Mouse (Mus musculus) liver, postnatal 0 days (tissue): Measurements from ENCODE around the gene Mis12.
A peak's percentile ranks its signal among the peaks of the same experiment; 100 is the strongest.

Experiments
- CTCF ChIP-seq: sonication (generic); IDR thresholded peaks from 2 replicates; pipeline ENCODE4 v1.5.1; 2016; ENCODE audit warnings: antibody characterized with exemption, low read depth
- EP300 ChIP-seq: IDR thresholded peaks from 2 replicates; pipeline ENCODE4 v1.6.1; 2016; ENCODE audit warnings: antibody characterized with exemption, low read depth, mild to moderate bottlenecking

- TF ChIP-seq EP300, result no peak
- peak; percentile 99 for TF ChIP-seq CTCF
Measured at GRCm38 (mm10) chr11:70982557-70983228, 36.7 kb upstream of the Mis12 start, which contains the start of gene C1qbp.
